Mouse (Mus musculus) embryo, embryonic 9.5 days (tissue): Measurements from ENCODE around the gene Stx2.

Experiments
- DNase-seq: peaks from one replicate; pipeline ENCODE4 v3.0.0-alpha.2; 2017; ENCODE audit errors: extremely low spot score

Gene Stx2

GRCm38 (mm10) chr5:129008412-129008826, at the start of gene Stx2:
TSS of gene Stx2 (minus strand) at chr5:129008574.
- DNase-seq: peak; percentile 91

GRCm38 (mm10) chr5:129054675-129055284, 46.4 kb upstream of the Stx2 start:
- no peak for DNase-seq

GRCm38 (mm10) chr5:129052636-129053355, 44.4 kb upstream of the Stx2 start:
- peak; percentile 14 for DNase-seq

- no peak for DNase-seq
These were observed 43.5 kb upstream of the Stx2 start for GRCm38 (mm10) chr5:129051910-129052309.

GRCm38 (mm10) chr5:129049372-129049771, 41.0 kb upstream of the Stx2 start:
- no peak for DNase-seq

- DNase-seq: no peak
These were observed 37.5 kb upstream of the Stx2 start for GRCm38 (mm10) chr5:129045641-129046580.

- DNase-seq: no peak
These were observed 29.4 kb upstream of the Stx2 start for GRCm38 (mm10) chr5:129037739-129038138.

- DNase-seq: no peak
These were observed 28.3 kb upstream of the Stx2 start for GRCm38 (mm10) chr5:129036678-129037077.

GRCm38 (mm10) chr5:129029131-129029723, 20.9 kb upstream of the Stx2 start:
- no peak for DNase-seq

- DNase-seq: no peak
These were observed 18.3 kb upstream of the Stx2 start for GRCm38 (mm10) chr5:129026637-129027036.

GRCm38 (mm10) chr5:129026171-129026570, 17.8 kb upstream of the Stx2 start:
- no peak for DNase-seq

GRCm38 (mm10) chr5:129025725-129026124, 17.4 kb upstream of the Stx2 start:
- no peak for DNase-seq

- DNase-seq: peak; percentile 50
These were observed 16.7 kb upstream of the Stx2 start for GRCm38 (mm10) chr5:129025048-129025447.

- DNase-seq: no peak
These were observed 12.4 kb upstream of the Stx2 start for GRCm38 (mm10) chr5:129020731-129021130.

GRCm38 (mm10) chr5:129020300-129020668, 11.9 kb upstream of the Stx2 start:
- no peak for DNase-seq

- DNase-seq: peak; percentile 95
These were observed 11.3 kb upstream of the Stx2 start, which contains the start of gene Ran for GRCm38 (mm10) chr5:129019497-129020299. TSS of gene Ran (plus strand) at chr5:129020069.

GRCm38 (mm10) chr5:129018782-129019489, 10.6 kb upstream of the Stx2 start:
- no peak for DNase-seq

- no peak for DNase-seq
These were observed 8.0 kb upstream of the Stx2 start for GRCm38 (mm10) chr5:129016370-129016769.

GRCm38 (mm10) chr5:129015540-129015939, 7.2 kb upstream of the Stx2 start:
- DNase-seq: no peak

- DNase-seq: no peak
These were observed 6.6 kb upstream of the Stx2 start for GRCm38 (mm10) chr5:129015020-129015419.
